Mouse (Mus musculus) kidney, embryonic 15.5 days (tissue): ENCODE data around the gene Abca17. TPM values are rescaled to one million over a fixed set of nuclear protein-coding genes. Genes with fewer than 3 reads are reported as not detected.

Experiments used
- ATAC-seq: fragments of 200-750 bp; cut with Nextera tagmentation; replicated peaks from 2 replicates; pipeline ENCODE4 v1.8.0; 2017; ENCODE audit warnings: moderate TSS enrichment; ENCODE audit not compliant: low FRiP score
- H3K27ac ChIP-seq: fragments of 300-500 bp; sonication (generic); 2 replicates; pipeline ENCODE4 v1.5.1; 2015; ENCODE audit warnings: mild to moderate bottlenecking, inconsistent platforms
- H3K27me3 ChIP-seq: fragments of 300-500 bp; sonication (generic); 2 replicates; pipeline ENCODE4 v1.6.1; 2015; ENCODE audit warnings: inconsistent platforms
- H3K36me3 ChIP-seq: fragments of 300-500 bp; sonication (generic); 2 replicates; pipeline ENCODE4 v1.6.1; 2015; ENCODE audit warnings: inconsistent platforms
- H3K4me1 ChIP-seq: fragments of 300-500 bp; sonication (generic); 2 replicates; pipeline ENCODE4 v1.6.1; 2015; ENCODE audit warnings: inconsistent platforms
- H3K4me2 ChIP-seq: fragments of 300-500 bp; sonication (generic); 2 replicates; pipeline ENCODE4 v1.6.1; 2015; ENCODE audit warnings: moderate library complexity, mild to moderate bottlenecking, inconsistent platforms
- H3K4me3 ChIP-seq: fragments of 300-500 bp; sonication (generic); replicated peaks from 2 replicates; pipeline ENCODE4 v1.5.1; 2015; ENCODE audit warnings: mild to moderate bottlenecking, inconsistent platforms
- H3K9ac ChIP-seq: fragments of 300-500 bp; sonication (generic); 2 replicates; pipeline ENCODE4 v1.6.1; 2015; ENCODE audit warnings: mild to moderate bottlenecking, inconsistent platforms
- H3K9me3 ChIP-seq: fragments of 300-500 bp; sonication (generic); replicated peaks from 2 replicates; pipeline ENCODE4 v1.6.1; 2016; ENCODE audit warnings: inconsistent platforms
- WGBS: fragments of 180-500 bp; shearing (Covaris S2); methylation state at CpG from one replicate; pipeline ENCODE4 v1.1.7; 2015; ENCODE audit warnings: mixed read lengths; 5-methylcytosine and 5-hydroxymethylcytosine counted together
- polyA plus RNA-seq: library from polyadenylated mRNA; unstranded; fragments of >200 nt; fragmentation: Nextera tagmentation; extraction: Ambion mirVana; gene quantifications from 2 replicates; pipeline ENCODE4 v1.2.1, GENCODE M21; 2015

The Abca17 gene
- polyA plus RNA-seq, 1 experiment from 2014 or later = 0.27 TPM

- Histone ChIP-seq H3K27ac (no peak overlapping the region), H3K4me1 (no peaks in the 10 kb centered on the region), H3K4me2 (no peak overlapping the region), H3K9ac (no peak overlapping the region), H3K27me3 (no peaks in the 10 kb centered on the region), H3K4me3 (no peak overlapping the region), H3K9me3 (0 out of 2 replicates have a peak, but pooled peaks cover 5% of the 10 kb centered on the region), H3K36me3 (no peaks in the 10 kb centered on the region)
- 61% methylated on average over 4 of the region's 4 CpGs for WGBS
- ATAC-seq = no peak
These were observed 90.4 kb downstream of the Abca17 start for GRCm38 (mm10) chr17:24260516-24260915.

- Histone ChIP-seq H3K27ac (no peak overlapping the region), H3K4me2 (no peak overlapping the region), H3K4me3 (no peak overlapping the region), H3K9me3 (0 out of 2 replicates have a peak, but pooled peaks cover 5% of the 10 kb centered on the region), H3K36me3 (no peaks in the 10 kb centered on the region), H3K4me1 (no peaks in the 10 kb centered on the region), H3K27me3 (no peaks in the 10 kb centered on the region), H3K9ac (no peak overlapping the region)
- no peak for ATAC-seq
- 71% methylated on average over 5 of the region's 5 CpGs for WGBS
These were observed 91.2 kb downstream of the Abca17 start for GRCm38 (mm10) chr17:24259702-24260101.

GRCm38 (mm10) chr17:24258981-24259380 lies 91.9 kb downstream of the Abca17 start:
- H3K9me3 ChIP-seq = 0 out of 2 replicates have a peak, but pooled peaks cover 1% of the 10 kb centered on the region
- H3K9ac ChIP-seq = no peak overlapping the region
- H3K4me3 ChIP-seq = no peak overlapping the region
- H3K27ac ChIP-seq = no peak overlapping the region
- ATAC-seq = no peak
- H3K27me3 ChIP-seq = no peaks in the 10 kb centered on the region
- H3K4me1 ChIP-seq = no peaks in the 10 kb centered on the region
- WGBS = 60% methylated on average over 4 of the region's 4 CpGs
- H3K36me3 ChIP-seq = no peaks in the 10 kb centered on the region
- H3K4me2 ChIP-seq = no peak overlapping the region

- H3K27ac ChIP-seq = no peak overlapping the region
- ATAC-seq = no peak
- H3K4me3 ChIP-seq = no peak overlapping the region
- no peaks in the 10 kb centered on the region for H3K27me3 ChIP-seq
- H3K9ac ChIP-seq = peak overlapping the region; percentile 70; the same call in 1 of the 2 replicates
- 97% methylated on average over 2 of the region's 2 CpGs for WGBS
- no peak overlapping the region for H3K4me2 ChIP-seq
- no peaks in the 10 kb centered on the region for H3K9me3 ChIP-seq
- peaks cover 19% of the 10 kb centered on the region for H3K36me3 ChIP-seq
- H3K4me1 ChIP-seq = peaks cover 18% of the 10 kb centered on the region
These were observed 98.5 kb downstream of the Abca17 start for GRCm38 (mm10) chr17:24252329-24252728.

- Histone ChIP-seq H3K27me3 (no peaks in the 10 kb centered on the region), H3K27ac (peak within 1 kb of the TSS; percentile 89), H3K4me1 (peaks cover 18% of the 10 kb centered on the region), H3K9ac (peak within 1 kb of the TSS; percentile 90), H3K4me3 (peak within 1 kb of the TSS; percentile 93), H3K9me3 (no peaks in the 10 kb centered on the region), H3K36me3 (peaks cover 27% of the 10 kb centered on the region), H3K4me2 (peak within 1 kb of the TSS; percentile 82)
- WGBS = under 1% methylated on average over 48 of the region's 48 CpGs
- ATAC-seq = peak; percentile 100
These were observed 99.4 kb downstream of the Abca17 start, which contains the start of gene Ccnf for GRCm38 (mm10) chr17:24251320-24252069. Gene Ccnf, minus strand, starts transcription at chr17:24251484.

GRCm38 (mm10) chr17:24250988-24251319 lies 99.9 kb downstream of the Abca17 start:
- H3K27me3 ChIP-seq = no peaks in the 10 kb centered on the region
- H3K4me1 ChIP-seq = peaks cover 18% of the 10 kb centered on the region
- peaks cover 32% of the 10 kb centered on the region for H3K36me3 ChIP-seq
- no peak for ATAC-seq
- H3K4me3 ChIP-seq = peak overlapping the region; percentile 93
- 0% methylated on average over 31 of the region's 32 CpGs for WGBS
- no peaks in the 10 kb centered on the region for H3K9me3 ChIP-seq
- peak overlapping the region; percentile 90 for H3K9ac ChIP-seq
- peak overlapping the region; percentile 82 for H3K4me2 ChIP-seq
- H3K27ac ChIP-seq = peak overlapping the region; percentile 86

- Histone ChIP-seq H3K27me3 (no peaks in the 10 kb centered on the region), H3K9ac (no peak overlapping the region), H3K4me1 (peaks cover 18% of the 10 kb centered on the region), H3K4me3 (no peak overlapping the region), H3K27ac (no peak overlapping the region), H3K36me3 (peaks cover 50% of the 10 kb centered on the region), H3K4me2 (no peak overlapping the region), H3K9me3 (0 out of 2 replicates have a peak, but pooled peaks cover 8% of the 10 kb centered on the region)
- 97% methylated on average over 2 of the region's 2 CpGs for WGBS
- no peak for ATAC-seq
These were observed 102.2 kb downstream of the Abca17 start for GRCm38 (mm10) chr17:24248641-24249040.

GRCm38 (mm10) chr17:24244061-24244460 lies 106.8 kb downstream of the Abca17 start:
- Histone ChIP-seq H3K9ac (no peak overlapping the region), H3K4me1 (no peaks in the 10 kb centered on the region), H3K9me3 (0 out of 2 replicates have a peak, but pooled peaks cover 8% of the 10 kb centered on the region), H3K4me3 (no peak overlapping the region), H3K27me3 (no peaks in the 10 kb centered on the region), H3K4me2 (no peak overlapping the region), H3K36me3 (peaks cover 92% of the 10 kb centered on the region), H3K27ac (no peak overlapping the region)
- WGBS = 96% methylated on average over 8 of the region's 8 CpGs
- ATAC-seq = no peak

- 0 out of 2 replicates have a peak, but pooled peaks cover 8% of the 10 kb centered on the region for H3K9me3 ChIP-seq
- H3K27me3 ChIP-seq = no peaks in the 10 kb centered on the region
- no peak overlapping the region for H3K4me2 ChIP-seq
- ATAC-seq = no peak
- H3K27ac ChIP-seq = no peak overlapping the region
- 92% methylated on average over 4 of the region's 4 CpGs for WGBS
- peaks cover 92% of the 10 kb centered on the region for H3K36me3 ChIP-seq
- no peaks in the 10 kb centered on the region for H3K4me1 ChIP-seq
- no peak overlapping the region for H3K9ac ChIP-seq
- H3K4me3 ChIP-seq = no peak overlapping the region
These were observed 107.4 kb downstream of the Abca17 start for GRCm38 (mm10) chr17:24243311-24243969.

GRCm38 (mm10) chr17:24236921-24237320 lies 113.9 kb downstream of the Abca17 start:
- H3K36me3 ChIP-seq = peaks cover 100% of the 10 kb centered on the region
- H3K4me1 ChIP-seq = no peaks in the 10 kb centered on the region
- no peak for ATAC-seq
- H3K27me3 ChIP-seq = no peaks in the 10 kb centered on the region
- WGBS = 95% methylated on average over 7 of the region's 7 CpGs
- H3K9me3 ChIP-seq = no peaks in the 10 kb centered on the region
- no peak overlapping the region for H3K27ac ChIP-seq
- H3K9ac ChIP-seq = no peak overlapping the region
- no peak overlapping the region for H3K4me2 ChIP-seq
- no peak overlapping the region for H3K4me3 ChIP-seq

- no peak overlapping the region for H3K9ac ChIP-seq
- peaks cover 100% of the 10 kb centered on the region for H3K36me3 ChIP-seq
- H3K27me3 ChIP-seq = no peaks in the 10 kb centered on the region
- H3K4me2 ChIP-seq = no peak overlapping the region
- H3K9me3 ChIP-seq = no peaks in the 10 kb centered on the region
- WGBS = 94% methylated on average over 1 of the region's 1 CpGs
- H3K4me3 ChIP-seq = no peak overlapping the region
- H3K4me1 ChIP-seq = no peaks in the 10 kb centered on the region
- no peak for ATAC-seq
- H3K27ac ChIP-seq = no peak overlapping the region
These were observed 114.4 kb downstream of the Abca17 start for GRCm38 (mm10) chr17:24236479-24236878.

- Histone ChIP-seq H3K9me3 (no peaks in the 10 kb centered on the region), H3K9ac (no peak overlapping the region), H3K27ac (no peak overlapping the region), H3K36me3 (peaks cover 98% of the 10 kb centered on the region), H3K27me3 (no peaks in the 10 kb centered on the region), H3K4me2 (no peak overlapping the region), H3K4me3 (no peak overlapping the region), H3K4me1 (no peaks in the 10 kb centered on the region)
- no peak for ATAC-seq
- 83% methylated on average over 7 of the region's 7 CpGs for WGBS
These were observed 122.9 kb downstream of the Abca17 start for GRCm38 (mm10) chr17:24227941-24228340.
